Comparison of ENCODE assay signal across 11 mouse cellular contexts in genomic region chr4:136864751-136865470, GRCm38 (mm10). TPM values are rescaled to one million over a fixed set of nuclear protein-coding genes. Genes with fewer than 3 reads are reported as not detected.
DNase-seq lines count a peak whose midpoint lies in the region; ATAC-seq and TF ChIP-seq lines count a peak whose summit lies in the region.
"Had no signal": no experiment of that assay in that cellular context is flagged by ENCODE, and none has a peak within 500 bp of the region (broad histone marks: within the 10 kb centered on the region; RNA-seq: fewer than 3 reads in every experiment).

No protein-coding gene starts in this region.

- H3K4me3 ChIP-seq in stomach, embryonic 16.5 days (replicated peaks; ENCODE audit: low read length): no peak overlapping the region
- H3K4me3 ChIP-seq in stomach, postnatal 0 days (ENCODE audit: low read depth, low read length): no peak overlapping the region
- no peak overlapping the region; the same call in 1 of the 2 replicates for H3K4me3 ChIP-seq in midbrain, embryonic 12.5 days

- H3K4me2 ChIP-seq in stomach, embryonic 16.5 days (ENCODE audit: low read depth, low read length): no peak overlapping the region
- H3K4me2 ChIP-seq in stomach, postnatal 0 days (replicated peaks; ENCODE audit: low read depth): no peak overlapping the region
- H3K4me2 ChIP-seq in midbrain, embryonic 12.5 days (replicated peaks): peak overlapping the region; percentile 30
- H3K4me2 ChIP-seq: lung, embryonic 14.5 days had no signal

- 10% methylated on average over 15 of the region's 15 CpGs for WGBS in stomach, embryonic 16.5 days
- 11% methylated on average over 15 of the region's 15 CpGs for WGBS in stomach, postnatal 0 days
- 2% methylated on average over 15 of the region's 15 CpGs for WGBS in midbrain, embryonic 12.5 days

- H3K4me1 ChIP-seq in stomach, embryonic 16.5 days (ENCODE audit: control insufficient read depth, insufficient read depth, low read length): peaks cover 17% of the 10 kb centered on the region
- no peaks in the 10 kb centered on the region; the same call in 1 of the 2 replicates for H3K4me1 ChIP-seq in stomach, postnatal 0 days (replicated peaks; ENCODE audit: control insufficient read depth, insufficient read depth)
- H3K4me1 ChIP-seq in midbrain, embryonic 12.5 days: peaks cover 72% of the 10 kb centered on the region

- H3K36me3 ChIP-seq in stomach, embryonic 16.5 days (ENCODE audit: control insufficient read depth, insufficient read depth, low read length): no peaks in the 10 kb centered on the region
- H3K36me3 ChIP-seq in stomach, postnatal 0 days (ENCODE audit: control insufficient read depth, insufficient read depth, low read length): no peaks in the 10 kb centered on the region
- H3K36me3 ChIP-seq in midbrain, embryonic 12.5 days: no peaks in the 10 kb centered on the region

- TF ChIP-seq EP300 in stomach, postnatal 0 days (optimal IDR thresholded peaks at IDR 0.05): no peak

- no peak overlapping the region for H3K27ac ChIP-seq in stomach, embryonic 16.5 days (ENCODE audit: low read length)
- no peak overlapping the region for H3K27ac ChIP-seq in stomach, postnatal 0 days (replicated peaks)
- peak overlapping the region; percentile 95 for H3K27ac ChIP-seq in midbrain, embryonic 12.5 days (replicated peaks)

- no peak for TF ChIP-seq CTCF in stomach, postnatal 0 days (IDR thresholded peaks at IDR 0.05; ENCODE audit: low read depth)

- no peaks in the 10 kb centered on the region for H3K9me3 ChIP-seq in stomach, embryonic 16.5 days (replicated peaks; ENCODE audit: control insufficient read depth, low read length)
- H3K9me3 ChIP-seq in stomach, postnatal 0 days (ENCODE audit: control insufficient read depth, low read length): no peaks in the 10 kb centered on the region
- no peaks in the 10 kb centered on the region for H3K9me3 ChIP-seq in midbrain, embryonic 12.5 days

- ATAC-seq in stomach, embryonic 16.5 days (ENCODE audit: insufficient read depth, low FRiP score): 0 out of 2 replicates have a peak, but pooled peaks have one; percentile 23
- no peak for ATAC-seq in stomach, postnatal 0 days (ENCODE audit: low FRiP score, low TSS enrichment)
- ATAC-seq in midbrain, embryonic 12.5 days (ENCODE audit: low FRiP score, low read depth): peak; percentile 75
- no peak for ATAC-seq in megakaryocyte-erythroid progenitor cell, adult 5-6 weeks (replicated peaks; ENCODE audit: low FRiP score, low TSS enrichment, poor library complexity, severe bottlenecking)
- ATAC-seq: activated CD4-positive, CD25-positive, alpha-beta regulatory T cell, adult 4 months had no signal

- DNase-seq in stomach, postnatal 0 days (ENCODE audit: low spot score): no peak
- DNase-seq in forelimb bud, embryonic 11.5 days (ENCODE audit: low read depth, low spot score): peak; percentile 47
- no peak for DNase-seq in spleen, postnatal 14 days (ENCODE audit: low spot score in 2 of 2)
- no peak for DNase-seq in natural killer cell, adult 2 months (ENCODE audit: low spot score in 2 of 2)
- no peak for DNase-seq in adrenal gland, postnatal 4 days (ENCODE audit: low spot score in 2 of 2)
- DNase-seq: layer of hippocampus, adult 9-11 months; lung, embryonic 14.5 days had no signal

- no peaks in the 10 kb centered on the region for H3K27me3 ChIP-seq in stomach, embryonic 16.5 days (ENCODE audit: control insufficient read depth, insufficient read depth, low read length)
- H3K27me3 ChIP-seq in stomach, postnatal 0 days (ENCODE audit: control insufficient read depth, insufficient read depth, low read length): no peaks in the 10 kb centered on the region
- peaks cover 10% of the 10 kb centered on the region; the same call in 1 of the 2 replicates for H3K27me3 ChIP-seq in midbrain, embryonic 12.5 days

- no peak overlapping the region for H3K9ac ChIP-seq in stomach, embryonic 16.5 days (ENCODE audit: low read length)
- no peak overlapping the region for H3K9ac ChIP-seq in stomach, postnatal 0 days (ENCODE audit: low read length)
- H3K9ac ChIP-seq in midbrain, embryonic 12.5 days (replicated peaks): peak overlapping the region; percentile 34; the same call in 1 of the 2 replicates
- H3K9ac ChIP-seq: lung, embryonic 14.5 days had no signal

RNA-seq across cellular contexts. Expression of gene C1qb, which starts 21.1 kb away (rescaled TPM):
- 72.6 and 79.3 TPM in 2 replicates for polyA plus RNA-seq in stomach, embryonic 16.5 days (2015; fragmentation: Nextera tagmentation; extraction: Ambion mirVana)
- 79.6 and 80.6 TPM in 2 replicates for polyA plus RNA-seq in stomach, postnatal 0 days (2015; fragmentation: Nextera tagmentation; extraction: Ambion mirVana)
- polyA plus RNA-seq in midbrain, embryonic 12.5 days (2016; fragmentation: Nextera tagmentation; extraction: Ambion mirVana): 30.2 and 38.4 TPM in 2 replicates
- total RNA-seq in adrenal gland, postnatal 4 days (2021): 10 to 100 TPM; 47.0 to 59.8 TPM
- total RNA-seq in megakaryocyte-erythroid progenitor cell, adult 5-6 weeks (2014; fragmentation: Nextera tagmentation): not detected in 2 replicates
- not detected in 2 replicates for total RNA-seq in megakaryocyte-erythroid progenitor cell, adult 5-6 weeks (2017)

RNA-seq across cellular contexts. Expression of gene C1qc, which starts 28.0 kb away (rescaled TPM):
- polyA plus RNA-seq in stomach, embryonic 16.5 days (2015; fragmentation: Nextera tagmentation; extraction: Ambion mirVana): 28.4 and 29.3 TPM in 2 replicates
- 48.6 and 49.4 TPM in 2 replicates for polyA plus RNA-seq in stomach, postnatal 0 days (2015; fragmentation: Nextera tagmentation; extraction: Ambion mirVana)
- 17.3 and 23.9 TPM in 2 replicates for polyA plus RNA-seq in midbrain, embryonic 12.5 days (2016; fragmentation: Nextera tagmentation; extraction: Ambion mirVana)
- 10 to 100 TPM; 37.0 to 49.0 TPM for total RNA-seq in adrenal gland, postnatal 4 days (2021)
- total RNA-seq in megakaryocyte-erythroid progenitor cell, adult 5-6 weeks (2014; fragmentation: Nextera tagmentation): not detected in 2 replicates
- total RNA-seq in megakaryocyte-erythroid progenitor cell, adult 5-6 weeks (2017): 3.4 TPM in 1 of 2 replicates, not detected in the other

RNA-seq across cellular contexts. Expression of gene Ephb2, which starts 29.1 kb away (rescaled TPM):
- polyA plus RNA-seq in stomach, embryonic 16.5 days (2015; fragmentation: Nextera tagmentation; extraction: Ambion mirVana): 3.3 and 3.8 TPM in 2 replicates
- 2.3 and 2.5 TPM in 2 replicates for polyA plus RNA-seq in stomach, postnatal 0 days (2015; fragmentation: Nextera tagmentation; extraction: Ambion mirVana)
- 39.8 and 40.0 TPM in 2 replicates for polyA plus RNA-seq in midbrain, embryonic 12.5 days (2016; fragmentation: Nextera tagmentation; extraction: Ambion mirVana)
- total RNA-seq in adrenal gland, postnatal 4 days (2021): 10 to 100 TPM; 16.9 to 21.2 TPM
- not detected in 2 replicates for total RNA-seq in megakaryocyte-erythroid progenitor cell, adult 5-6 weeks (2014; fragmentation: Nextera tagmentation)
- 0.56 TPM in 1 of 2 replicates, not detected in the other for total RNA-seq in megakaryocyte-erythroid progenitor cell, adult 5-6 weeks (2017)
- polyA plus RNA-seq: activated CD4-positive, CD25-positive, alpha-beta regulatory T cell, adult 4 months had no signal

RNA-seq across cellular contexts. Expression of gene C1qa, which starts 33.7 kb away (rescaled TPM):
- 60.6 and 76.6 TPM in 2 replicates for polyA plus RNA-seq in stomach, embryonic 16.5 days (2015; fragmentation: Nextera tagmentation; extraction: Ambion mirVana)
- 49.7 and 53.0 TPM in 2 replicates for polyA plus RNA-seq in stomach, postnatal 0 days (2015; fragmentation: Nextera tagmentation; extraction: Ambion mirVana)
- 16.3 and 17.0 TPM in 2 replicates for polyA plus RNA-seq in midbrain, embryonic 12.5 days (2016; fragmentation: Nextera tagmentation; extraction: Ambion mirVana)
- total RNA-seq in adrenal gland, postnatal 4 days (2021): 10 to 100 TPM; 49.1 to 55.4 TPM
- 1.5 TPM in 1 of 2 replicates, not detected in the other for total RNA-seq in megakaryocyte-erythroid progenitor cell, adult 5-6 weeks (2014; fragmentation: Nextera tagmentation)
- not detected in 2 replicates for total RNA-seq in megakaryocyte-erythroid progenitor cell, adult 5-6 weeks (2017)

Comparison
In these comparisons a context has a peak if more than half of its experiments do, and no peak if none do; other contexts are left out.
1. ATAC-seq: peak in stomach, embryonic 16.5 days (single experiment) and midbrain, embryonic 12.5 days (single experiment); none in stomach, postnatal 0 days (single experiment) and megakaryocyte-erythroid progenitor cell, adult 5-6 weeks (single experiment).